Mouse (Mus musculus): Measurements from ENCODE around the gene Pdlim4.

GRCm38 (mm10) chr11:54058056-54058617 is 10.7 kb downstream of the Pdlim4 start:
- no peak for TF ChIP-seq CTCF (IDR thresholded peaks at IDR 0.05; ENCODE audit: low read depth, low read length)
- no peak for TF ChIP-seq POLR2A (IDR thresholded peaks at IDR 0.05; ENCODE audit: insufficient read depth, low read length)

Data from ES-Bruce4 (cell line).